Mouse (Mus musculus) mesoderm, embryonic 11.5 days (tissue): ENCODE measurements at regions not wholly inside any gene's neighbourhood (a gene's known extent, or its start where the extent isn't known, plus 50 kb on each side); places are given as distances from the start of the nearest gene placed in this dataset.

Source experiments
- DNase-seq: peaks from one replicate; pipeline ENCODE4 v3.0.0-alpha.2; 2012; ENCODE audit warnings: low read depth, low spot score

GRCm38 (mm10) chr17:7467638-7468037 lies 82.4 kb upstream of the Unc93a2 start:
- DNase-seq: peak; percentile 39

GRCm38 (mm10) chr17:7464901-7465300 lies 79.6 kb upstream of the Unc93a2 start:
- DNase-seq: peak; percentile 21

GRCm38 (mm10) chr17:7461164-7461563 lies 75.9 kb upstream of the Unc93a2 start:
- peak; percentile 57 for DNase-seq

- DNase-seq: no peak
Measured at GRCm38 (mm10) chr17:7456939-7457338, 71.7 kb upstream of the Unc93a2 start.

GRCm38 (mm10) chr17:7443822-7444221 lies 58.6 kb upstream of the Unc93a2 start:
- peak; percentile 72 for DNase-seq

GRCm38 (mm10) chr17:7435075-7435474 lies 49.8 kb upstream of the Unc93a2 start:
- DNase-seq: no peak
